Comparison of ENCODE assay signal across 7 mouse cellular contexts in the genomic region with DNA sequence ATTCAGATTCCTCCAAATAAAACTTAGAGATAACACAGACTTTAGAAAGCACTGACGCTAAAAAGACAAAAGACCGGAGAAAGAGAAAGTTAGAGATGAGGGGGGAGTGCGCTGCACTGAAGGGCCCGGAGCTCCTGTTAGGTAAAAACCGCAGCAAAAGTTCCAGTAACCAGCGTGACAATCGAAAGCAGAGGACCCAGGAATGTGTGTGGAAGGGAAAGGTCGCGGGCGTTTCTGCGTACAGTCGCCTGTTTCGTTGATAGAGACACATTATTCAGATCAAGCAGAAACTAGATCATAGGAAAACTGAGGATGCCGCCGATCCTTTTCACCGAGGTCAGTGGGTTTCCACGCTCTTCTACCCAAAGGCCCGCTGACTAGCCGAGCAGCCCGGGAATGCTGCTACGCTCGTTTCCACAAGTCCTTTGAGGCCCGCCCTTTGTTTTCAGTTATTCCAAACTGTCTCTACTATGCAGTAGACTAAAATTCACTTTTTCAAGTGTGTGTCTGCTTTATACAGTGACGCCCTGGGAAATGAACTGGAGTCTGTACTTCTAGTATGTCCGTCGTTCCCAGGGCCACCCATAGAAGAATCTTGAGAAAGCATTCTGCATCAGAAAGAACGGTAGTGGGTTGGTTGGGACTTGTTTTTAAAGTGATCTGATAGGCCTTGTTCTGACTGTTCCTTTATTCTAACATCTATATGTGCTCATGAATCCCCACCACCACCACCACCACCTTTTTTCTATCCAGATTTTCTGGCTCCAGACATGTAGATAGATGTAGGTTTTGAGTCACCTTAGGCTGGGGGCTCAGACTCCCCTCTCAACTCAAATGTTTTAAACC. TPM values are rescaled to one million over a fixed set of nuclear protein-coding genes. Genes with fewer than 3 reads are reported as not detected.
DNase-seq lines count a peak whose midpoint lies in the region; ATAC-seq and TF ChIP-seq lines count a peak whose summit lies in the region.

No protein-coding gene starts in this region.

- WGBS in heart, embryonic 12.5 days: 10% methylated on average over 27 of the region's 27 CpGs
- whole genome bisulfite sequencing in kidney, postnatal 0 days: 4% methylated on average over 27 of the region's 27 CpGs
- WGBS in spleen, adult 2 months: 1% methylated on average over 27 of the region's 27 CpGs

- DNase-seq in 416B (ENCODE audit: low read depth): peak; percentile 86
- peak; percentile 36 to 62 for DNase-seq in cerebellum, postnatal 36 days
- peak; percentile 83 for DNase-seq in kidney, postnatal 0 days (ENCODE audit: low spot score)
- peak; percentile 46 for DNase-seq in lung, postnatal 36 days
- DNase-seq in spleen, adult 2 months (ENCODE audit: low read depth in 1 of 2, low spot score in 2 of 2): peak in 1 of 2 experiments; percentile 44

- peak overlapping the region; percentile 77 for H3K4me3 ChIP-seq in heart, embryonic 12.5 days
- peak overlapping the region; percentile 60 for H3K4me3 ChIP-seq in kidney, postnatal 0 days (replicated peaks; ENCODE audit: low read depth, low read length)
- peak overlapping the region; percentile 76 for H3K4me3 ChIP-seq in spleen, adult 2 months (ENCODE audit: extremely low read depth, insufficient read depth, insufficient read length)

- H3K27me3 ChIP-seq in heart, embryonic 12.5 days (replicated peaks): no peaks in the 10 kb centered on the region
- H3K27me3 ChIP-seq in kidney, postnatal 0 days (ENCODE audit: insufficient read depth, low read length): no peaks in the 10 kb centered on the region
- H3K27me3 ChIP-seq in spleen, adult 2 months (ENCODE audit: control insufficient read depth, insufficient read depth, low read length): no peaks in the 10 kb centered on the region

- H3K9ac ChIP-seq in heart, embryonic 12.5 days: peak overlapping the region; percentile 78
- peak overlapping the region; percentile 78 for H3K9ac ChIP-seq in kidney, postnatal 0 days (ENCODE audit: low read depth, low read length)

- TF ChIP-seq CTCF in kidney, postnatal 0 days (IDR thresholded peaks at IDR 0.05; ENCODE audit: low read depth): no peak
- TF ChIP-seq CTCF in spleen, adult 2 months (IDR thresholded peaks at IDR 0.05; ENCODE audit: extremely low read depth, insufficient read depth, insufficient read length, insufficient replicate concordance): no peak

- ATAC-seq in CD4-positive, CD25-positive, alpha-beta regulatory T cell, adult 4 months: peak; percentile 34
- ATAC-seq in heart, embryonic 12.5 days (ENCODE audit: insufficient number of reproducible peaks, low FRiP score): no peak
- peak; percentile 31; the same call in 1 of the 2 replicates for ATAC-seq in kidney, postnatal 0 days (replicated peaks; ENCODE audit: low FRiP score, low read depth)

- peaks cover 17% of the 10 kb centered on the region for H3K4me1 ChIP-seq in heart, embryonic 12.5 days (replicated peaks)
- peaks cover 14% of the 10 kb centered on the region for H3K4me1 ChIP-seq in kidney, postnatal 0 days (replicated peaks; ENCODE audit: insufficient read depth, low read length)
- peaks cover 7% of the 10 kb centered on the region; the same call in 1 of the 2 replicates for H3K4me1 ChIP-seq in spleen, adult 2 months (ENCODE audit: control insufficient read depth, insufficient read depth, insufficient read length)

- H3K27ac ChIP-seq in heart, embryonic 12.5 days (ENCODE audit: poor library complexity, severe bottlenecking): peak overlapping the region; percentile 99
- H3K27ac ChIP-seq in kidney, postnatal 0 days: peak overlapping the region; percentile 96
- peak overlapping the region; percentile 100 for H3K27ac ChIP-seq in spleen, adult 2 months (ENCODE audit: insufficient read depth, low read length)

- no peak for TF ChIP-seq POLR2A in spleen, adult 2 months (IDR thresholded peaks at IDR 0.05; ENCODE audit: low read depth, low read length)

- H3K36me3 ChIP-seq in heart, embryonic 12.5 days: no peaks in the 10 kb centered on the region
- no peaks in the 10 kb centered on the region for H3K36me3 ChIP-seq in kidney, postnatal 0 days (ENCODE audit: insufficient read depth, low read length)
- H3K36me3 ChIP-seq in spleen, adult 2 months (ENCODE audit: control insufficient read depth, insufficient read depth, low read length): no peaks in the 10 kb centered on the region

- H3K9me3 ChIP-seq in heart, embryonic 12.5 days (replicated peaks): no peaks in the 10 kb centered on the region
- no peaks in the 10 kb centered on the region for H3K9me3 ChIP-seq in kidney, postnatal 0 days (replicated peaks; ENCODE audit: low read length)

- peak overlapping the region; percentile 91 for H3K4me2 ChIP-seq in heart, embryonic 12.5 days
- H3K4me2 ChIP-seq in kidney, postnatal 0 days (ENCODE audit: low read length): peak overlapping the region; percentile 82

RNA-seq across cellular contexts. Expression of a gene that starts 0.7 kb away (rescaled TPM):
- polyA plus RNA-seq in CD4-positive, CD25-positive, alpha-beta regulatory T cell, adult 4 months (2017; shearing (Covaris generic)): 1 to 10 TPM; 7.0 to 7.1 TPM
- polyA plus RNA-seq in heart, embryonic 12.5 days (2016; fragmentation: Nextera tagmentation; extraction: Ambion mirVana): 3.2 and 3.7 TPM in 2 replicates
- polyA plus RNA-seq in kidney, postnatal 0 days (2015; fragmentation: Nextera tagmentation; extraction: Ambion mirVana): 9.6 and 9.9 TPM in 2 replicates
- polyA plus RNA-seq in spleen, adult 2 months (2012; rRNA removed): 9.3 and 15.4 TPM in 2 replicates

RNA-seq across cellular contexts. Expression of a gene that starts 4.7 kb away (rescaled TPM):
- 1 to 10 TPM; 7.4 to 9.9 TPM for polyA plus RNA-seq in CD4-positive, CD25-positive, alpha-beta regulatory T cell, adult 4 months (2017; shearing (Covaris generic))
- polyA plus RNA-seq in heart, embryonic 12.5 days (2016; fragmentation: Nextera tagmentation; extraction: Ambion mirVana): 23.4 and 26.5 TPM in 2 replicates
- 34.6 and 36.5 TPM in 2 replicates for polyA plus RNA-seq in kidney, postnatal 0 days (2015; fragmentation: Nextera tagmentation; extraction: Ambion mirVana)
- polyA plus RNA-seq in spleen, adult 2 months (2012; rRNA removed): 102 and 177 TPM in 2 replicates

RNA-seq across cellular contexts. Expression of a gene that starts 5.8 kb away (rescaled TPM):
- polyA plus RNA-seq in CD4-positive, CD25-positive, alpha-beta regulatory T cell, adult 4 months (2017; shearing (Covaris generic)): 1 to 10 TPM; 6.3 to 8.4 TPM
- 4.0 and 6.5 TPM in 2 replicates for polyA plus RNA-seq in heart, embryonic 12.5 days (2016; fragmentation: Nextera tagmentation; extraction: Ambion mirVana)
- 4.9 and 5.4 TPM in 2 replicates for polyA plus RNA-seq in kidney, postnatal 0 days (2015; fragmentation: Nextera tagmentation; extraction: Ambion mirVana)
- 14.7 and 15.9 TPM in 2 replicates for polyA plus RNA-seq in spleen, adult 2 months (2012; rRNA removed)

RNA-seq across cellular contexts. Expression of a gene that starts 17.3 kb away (rescaled TPM):
- polyA plus RNA-seq in CD4-positive, CD25-positive, alpha-beta regulatory T cell, adult 4 months (2017; shearing (Covaris generic)): not detected
- 0.64 and 1.4 TPM in 2 replicates for polyA plus RNA-seq in heart, embryonic 12.5 days (2016; fragmentation: Nextera tagmentation; extraction: Ambion mirVana)
- 0.62 and 1.0 TPM in 2 replicates for polyA plus RNA-seq in kidney, postnatal 0 days (2015; fragmentation: Nextera tagmentation; extraction: Ambion mirVana)
- polyA plus RNA-seq in spleen, adult 2 months (2012; rRNA removed): not detected in 2 replicates

RNA-seq across cellular contexts. Expression of a gene that starts 18.5 kb away (rescaled TPM):
- 10 to 100 TPM in 1 of 2 experiments, not detected in 1; 21.7 TPM for polyA plus RNA-seq in CD4-positive, CD25-positive, alpha-beta regulatory T cell, adult 4 months (2017; shearing (Covaris generic))
- polyA plus RNA-seq in heart, embryonic 12.5 days (2016; fragmentation: Nextera tagmentation; extraction: Ambion mirVana): 6.2 and 12.7 TPM in 2 replicates
- polyA plus RNA-seq in kidney, postnatal 0 days (2015; fragmentation: Nextera tagmentation; extraction: Ambion mirVana): 30.9 and 33.5 TPM in 2 replicates
- 95.6 and 174 TPM in 2 replicates for polyA plus RNA-seq in spleen, adult 2 months (2012; rRNA removed)
